Mouse (Mus musculus): ENCODE data around the gene Parp3.

GRCm38 (mm10) chr9:106478101-106478500 is 1.4 kb upstream of the Parp3 start:
- TF ChIP-seq CTCF (IDR thresholded peaks at IDR 0.05; ENCODE audit: low read depth, low read length) = no peak
- TF ChIP-seq POLR2A (IDR thresholded peaks at IDR 0.05; ENCODE audit: extremely low read depth, insufficient read depth, low read length) = no peak

All from liver, adult 2 months (tissue).